Mouse (Mus musculus) CH12.LX (cell line): ENCODE data around the gene Gna12. TPM values are rescaled to one million over a fixed set of nuclear protein-coding genes. Genes with fewer than 3 reads are reported as not detected.

Experiments used
- DNase-seq: peaks from one replicate; pipeline ENCODE4 v3.0.0-alpha.2; 2013; ENCODE audit errors: extremely low read depth
- H3K27ac ChIP-seq: 2 replicates; pipeline ENCODE4 v1.5.1; 2012; ENCODE audit warnings: low read depth, mild to moderate bottlenecking, control low read depth, moderate library complexity; ENCODE audit not compliant: insufficient read depth
- H3K27me3 ChIP-seq: replicated peaks from 2 replicates; pipeline ENCODE3; 2012; ENCODE audit warnings: inconsistent platforms
- H3K36me3 ChIP-seq, 2 experiments: replicated peaks in 1 of 2; 2 replicates each; pipeline versions ENCODE3 to v1.6.1; 2012; ENCODE audit warnings: inconsistent platforms in 1 of 2, low read length in 1 of 2, mild to moderate bottlenecking in 1 of 2, mixed read lengths in 1 of 2, moderate library complexity in 1 of 2; ENCODE audit not compliant: control insufficient read depth in 1 of 2, insufficient read depth in 1 of 2
- H3K4me1 ChIP-seq, 2 experiments: 2 replicates each; pipeline ENCODE4 v1.6.1; 2012; ENCODE audit warnings: inconsistent platforms in 1 of 2, moderate library complexity in 1 of 2; ENCODE audit not compliant: insufficient read depth in 2 of 2, control insufficient read depth in 1 of 2
- H3K4me2 ChIP-seq: 2 replicates; pipeline ENCODE4 v1.6.1; 2012; ENCODE audit warnings: low read depth, mild to moderate bottlenecking, control low read depth; ENCODE audit not compliant: poor library complexity, insufficient read depth, severe bottlenecking
- H3K4me3 ChIP-seq, 3 experiments: fragments of 150-350 bp in 1 of 3; sonication (generic) in 1 of 3; replicated peaks in 1 of 3; 2 replicates each; pipeline versions ENCODE3 to v1.5.1; 2011 to 2012; ENCODE audit warnings: low read depth in 2 of 3, low read length in 2 of 3, mild to moderate bottlenecking in 2 of 3, moderate library complexity in 2 of 3, control low read depth in 1 of 3, improper control_type of control experiment in 1 of 3, inconsistent platforms in 1 of 3, mixed read lengths in 1 of 3; ENCODE audit not compliant: poor library complexity in 1 of 3
- H3K79me2 ChIP-seq: replicated peaks from 2 replicates; pipeline ENCODE4 v1.6.1; 2012; ENCODE audit warnings: mild to moderate bottlenecking, moderate library complexity; ENCODE audit not compliant: control insufficient read depth, poor library complexity, insufficient read depth, severe bottlenecking; ENCODE audit errors: extremely low read depth
- H3K9ac ChIP-seq: 2 replicates; pipeline ENCODE4 v1.6.1; 2012; ENCODE audit warnings: low read depth, mild to moderate bottlenecking, control low read depth, moderate library complexity; ENCODE audit not compliant: insufficient read depth
- H3K9me3 ChIP-seq: replicated peaks from 2 replicates; pipeline ENCODE3; 2012; ENCODE audit warnings: low read length, inconsistent platforms, mixed read lengths
- CHD1 ChIP-seq: IDR thresholded peaks from 2 replicates; pipeline ENCODE4 v1.6.1; 2012; ENCODE audit warnings: low read depth, low read length, improper control_type of control experiment, inconsistent platforms
- CHD2 ChIP-seq: IDR thresholded peaks from 2 replicates; pipeline ENCODE4 v1.6.1; 2011; ENCODE audit warnings: low read length, improper control_type of control experiment
- CTCF ChIP-seq, 2 experiments: IDR thresholded peaks in 1 of 2; conservative IDR thresholded peaks in 1 of 2; 2 replicates each; pipeline ENCODE4 v1.5.1; 2011 to 2012; ENCODE audit warnings: low read depth in 2 of 2, low read length in 2 of 2, improper control_type of control experiment in 1 of 2, inconsistent platforms in 1 of 2, mild to moderate bottlenecking in 1 of 2, moderate library complexity in 1 of 2
- ELF1 ChIP-seq: IDR thresholded peaks from 2 replicates; pipeline ENCODE4 v1.6.1; 2014; ENCODE audit warnings: low read depth, mild to moderate bottlenecking, inconsistent platforms, low read length, improper control_type of control experiment
- EP300 ChIP-seq: IDR thresholded peaks from 2 replicates; pipeline ENCODE4 v1.6.1; 2011; ENCODE audit warnings: low read length, improper control_type of control experiment
- ETS1 ChIP-seq: conservative IDR thresholded peaks from 2 replicates; pipeline ENCODE4 v1.6.1; 2012; ENCODE audit warnings: low read depth, mild to moderate bottlenecking, inconsistent platforms, low read length, improper control_type of control experiment, moderate library complexity
- GABPA ChIP-seq: IDR thresholded peaks from 2 replicates; pipeline ENCODE4 v1.6.1; 2012; ENCODE audit warnings: low read depth, low read length, improper control_type of control experiment, inconsistent platforms; ENCODE audit not compliant: insufficient replicate concordance
- HCFC1 ChIP-seq: IDR thresholded peaks from 2 replicates; pipeline ENCODE4 v1.6.1; 2012; ENCODE audit warnings: low read depth, mild to moderate bottlenecking, inconsistent platforms, low read length, improper control_type of control experiment
- MAFK ChIP-seq: IDR thresholded peaks from 2 replicates; pipeline ENCODE4 v1.6.1; 2011; ENCODE audit warnings: low read length, improper control_type of control experiment; ENCODE audit not compliant: insufficient replicate concordance
- MAX ChIP-seq: IDR thresholded peaks from 2 replicates; pipeline ENCODE4 v1.6.1; 2011; ENCODE audit warnings: low read length, improper control_type of control experiment
- MXI1 ChIP-seq: IDR thresholded peaks from 2 replicates; pipeline ENCODE4 v1.6.1; 2011; ENCODE audit warnings: mild to moderate bottlenecking, low read depth, low read length, improper control_type of control experiment
- MYC ChIP-seq: IDR thresholded peaks from 2 replicates; pipeline ENCODE4 v1.6.1; 2011; ENCODE audit warnings: low read depth, mild to moderate bottlenecking, improper control_type of control experiment, low read length
- NELFE ChIP-seq: IDR thresholded peaks from 2 replicates; pipeline ENCODE4 v1.6.1; 2011; ENCODE audit warnings: low read depth, low read length, improper control_type of control experiment
- POLR2AphosphoS2 ChIP-seq: IDR thresholded peaks from 2 replicates; pipeline ENCODE4 v1.6.1; 2011; ENCODE audit warnings: low read depth, low read length, improper control_type of control experiment
- RAD21 ChIP-seq: IDR thresholded peaks from 2 replicates; pipeline ENCODE4 v1.6.1; 2011; ENCODE audit warnings: low read depth, mild to moderate bottlenecking, low read length, improper control_type of control experiment, moderate library complexity
- RCOR1 ChIP-seq: conservative IDR thresholded peaks from 2 replicates; pipeline ENCODE4 v1.6.1; 2012; ENCODE audit warnings: low read depth, mild to moderate bottlenecking, inconsistent platforms, low read length, improper control_type of control experiment
- TCF12 ChIP-seq: IDR thresholded peaks from 2 replicates; pipeline ENCODE4 v1.6.1; 2014; ENCODE audit warnings: low read depth, mild to moderate bottlenecking, inconsistent platforms, low read length, improper control_type of control experiment
- UBTF ChIP-seq: IDR thresholded peaks from 2 replicates; pipeline ENCODE4 v1.6.1; 2012; ENCODE audit warnings: low read depth, mild to moderate bottlenecking, inconsistent platforms, low read length, improper control_type of control experiment, moderate library complexity
- dilution Hi-C: fragments of 300-500 bp; cut with MboI; formaldehyde crosslinking; loops from 2 replicates; pipeline ENCODE4 v1.14.3; 2020; ENCODE audit warnings: low sequenced_read_pairs; ENCODE audit not compliant: extremely low pct_unique_long_range_greater_than_20kb, extremely low pct_ligation_motif_present
- in situ Hi-C: fragments of 300-500 bp; cut with MboI; formaldehyde crosslinking; loops from 3 replicates; pipeline ENCODE4 v1.14.3; 2019; ENCODE audit warnings: low sequenced_read_pairs, low pct_ligation_motif_present, low pct_unique_long_range_greater_than_20kb, mixed read lengths
- polyA plus RNA-seq: library from polyadenylated mRNA; unstranded; fragments of >175 nt; gene quantifications from 2 replicates; pipeline ENCODE4 v1.2.1, GENCODE M21; 2012; ENCODE audit warnings: low read depth; ENCODE audit not compliant: insufficient read length
- total RNA-seq, 2 experiments: library from RNA; depleted of rRNA; stranded (reverse); fragments of 300-350 nt in 1 of 2; fragments of >200 nt in 1 of 2; gene quantifications; 2 replicates each; pipeline ENCODE4 v1.2.3; 2012 to 2014

Gna12 gene
- total and polyA plus RNA-seq, 3 experiments = 11.5 to 15.8 (median 15.4) TPM

- Histone ChIP-seq H3K79me2 (no peaks in the 10 kb centered on the region), H3K36me3 (no peaks in the 10 kb centered on the region), H3K9ac (no peak overlapping the region), H3K4me3 (no peak overlapping the region), H3K27ac (no peak overlapping the region), H3K4me2 (no peak overlapping the region), H3K4me1 (peaks cover 2 to 18% of the 10 kb centered on the region in 2 experiments; a peak in 3 of 4 replicates), H3K27me3 (peaks cover 2% of the 10 kb centered on the region), H3K9me3 (peaks cover 10% of the 10 kb centered on the region)
- DNase-seq = no peak
- TF ChIP-seq NELFE (no peak), RAD21 (no peak), MAFK (no peak), CHD2 (no peak), CTCF (conservative IDR thresholded peaks at IDR 0.05 in 1 of 2, IDR thresholded peaks at IDR 0.05 in 1 of 2; ENCODE audit: low read depth in 2 of 2, low read length in 2 of 2) (no peak), MAX (no peak), HCFC1 (no peak), ETS1 (no peak), TCF12 (no peak), POLR2AphosphoS2 (no peak), ELF1 (no peak), UBTF (no peak), EP300 (no peak)
- dilution Hi-C loops (no loop called here), in situ Hi-C loops (no loop called here)
Observed at GRCm38 (mm10) chr5:140853723-140854122, 23.5 kb upstream of the Gna12 start.

- Histone ChIP-seq H3K36me3 (no peaks in the 10 kb centered on the region), H3K4me2 (no peak overlapping the region), H3K9me3 (peaks cover 10% of the 10 kb centered on the region), H3K27me3 (peaks cover 2% of the 10 kb centered on the region), H3K79me2 (no peaks in the 10 kb centered on the region), H3K4me1 (peaks cover 0 to 10% of the 10 kb centered on the region in 2 experiments; a peak in 2 of 4 replicates), H3K4me3 (no peak overlapping the region)
- TF ChIP-seq RCOR1 = no peak
- TF ChIP-seq CTCF (conservative IDR thresholded peaks at IDR 0.05 in 1 of 2, IDR thresholded peaks at IDR 0.05 in 1 of 2; ENCODE audit: low read depth in 2 of 2, low read length in 2 of 2) = no peak
- no peak for TF ChIP-seq TCF12
- TF ChIP-seq GABPA = no peak
- TF ChIP-seq MYC = no peak
- TF ChIP-seq CHD1 = no peak
- TF ChIP-seq UBTF = no peak
- no peak for TF ChIP-seq MXI1
- TF ChIP-seq, all 38 proteins: peak for 0
- Histone ChIP-seq H3K27ac (no peak overlapping the region), H3K9ac (no peak overlapping the region)
- DNase-seq = no peak
- dilution Hi-C loops = no loop called here
- in situ Hi-C loops = no loop called here
Observed at GRCm38 (mm10) chr5:140852435-140852996, 22.3 kb upstream of the Gna12 start.
